Mouse (Mus musculus) cerebellum, postnatal 25 days (tissue): ENCODE results near the gene Eri3.

ENCODE experiments used
- DNase-seq, 2 experiments: peaks; one replicate each; pipeline ENCODE4 v3.0.0; 2021; ENCODE audit warnings: mixed read lengths in 2 of 2

Eri3 gene

GRCm38 (mm10) chr4:117664411-117665137, 114.4 kb downstream of the Eri3 start:
- DNase-seq = no peak

GRCm38 (mm10) chr4:117665531-117665930, 115.4 kb downstream of the Eri3 start:
- peak; percentile 65 to 81 for DNase-seq

GRCm38 (mm10) chr4:117666054-117666453, 115.9 kb downstream of the Eri3 start:
- DNase-seq = no peak

DNA sequence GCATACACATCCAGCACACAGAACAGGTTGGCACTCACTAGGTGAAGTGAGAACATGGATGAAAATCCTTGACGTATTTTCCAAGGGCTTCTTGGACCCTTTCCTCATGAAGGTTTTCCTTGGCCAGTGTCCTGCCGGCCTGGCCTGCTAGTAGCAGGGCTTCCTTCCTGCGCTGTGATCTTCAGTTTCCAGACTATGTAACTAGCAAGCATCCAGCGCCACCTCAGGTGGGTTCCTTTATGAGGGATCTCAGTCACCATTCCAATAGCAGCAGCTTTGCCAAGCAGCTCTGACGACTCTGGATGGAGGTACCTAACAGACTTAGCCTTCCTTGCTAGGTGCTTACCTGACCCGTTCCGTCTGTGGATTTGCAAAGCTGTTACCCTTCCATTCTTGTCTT, 119.7 kb downstream of the Eri3 start:
- DNase-seq = peak in 1 of 2 experiments; percentile 49

- DNase-seq = no peak
Observed at GRCm38 (mm10) chr4:117672042-117672441, 121.9 kb downstream of the Eri3 start.

DNA sequence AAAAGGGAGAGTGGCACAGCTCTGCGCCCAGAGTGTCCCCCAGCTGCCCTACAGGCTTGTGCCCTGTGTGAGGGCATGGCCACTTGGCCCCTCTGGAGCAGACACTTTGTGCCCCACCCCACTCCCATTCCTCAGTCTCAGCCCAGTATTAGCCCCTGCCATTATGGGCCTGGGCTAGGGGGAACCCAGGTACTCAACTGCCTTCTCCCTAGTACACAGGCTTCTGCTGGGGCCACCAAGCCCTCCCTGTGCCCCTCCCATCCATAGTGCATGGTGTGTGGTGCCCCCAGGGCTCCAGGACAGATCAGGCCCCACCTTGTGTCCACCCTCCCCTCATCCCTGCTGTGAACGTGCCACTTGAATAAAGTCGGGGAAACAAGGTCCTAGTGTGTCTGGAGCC, 123.7 kb downstream of the Eri3 start:
- DNase-seq = no peak

DNA sequence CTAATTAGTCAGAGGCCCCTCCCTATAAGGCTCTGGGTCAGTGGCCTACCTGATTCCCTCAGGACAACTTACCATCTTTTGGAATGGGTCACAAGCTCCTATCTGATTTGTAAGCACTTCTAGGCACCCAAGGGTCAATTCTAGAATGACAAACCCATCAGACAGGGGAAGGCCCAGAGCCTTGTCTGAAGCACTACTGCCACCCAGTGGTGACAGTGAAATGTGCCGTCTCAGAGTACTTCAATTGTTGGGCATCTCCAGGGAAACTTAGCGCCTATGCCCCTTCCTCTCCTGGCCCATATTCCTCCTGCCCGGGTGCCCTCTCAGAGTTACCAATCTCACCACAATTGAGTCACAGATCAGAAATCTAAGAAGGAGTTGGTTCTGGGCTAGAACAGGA, 126.7 kb downstream of the Eri3 start:
- DNase-seq = peak; percentile 82 to 91

DNA sequence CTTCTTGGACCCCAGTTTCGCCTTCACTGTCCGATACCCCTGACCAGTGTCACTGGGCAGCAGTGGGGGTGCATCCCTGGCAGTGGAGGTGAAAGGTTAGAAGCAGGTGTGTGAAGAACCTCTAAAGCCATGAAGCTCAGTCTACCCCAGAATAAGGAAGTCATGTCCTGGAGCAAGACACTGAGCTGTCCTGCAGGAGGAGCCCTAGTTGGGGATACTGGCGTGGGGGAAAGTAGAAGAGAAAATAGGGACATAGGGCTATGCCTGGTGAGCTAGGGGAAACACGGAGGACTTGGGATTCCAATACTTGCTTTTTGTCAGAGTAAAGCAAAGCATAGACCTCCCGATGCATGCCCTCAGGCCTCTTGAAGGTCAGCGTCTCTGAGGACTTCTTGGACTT, 130.8 kb downstream of the Eri3 start:
- DNase-seq = no peak

- peak; percentile 88 to 89 for DNase-seq
Observed at GRCm38 (mm10) chr4:117681931-117682461, 131.8 kb downstream of the Eri3 start, which contains the start of gene Dmap1. Gene Dmap1, minus strand, starts transcription at chr4:117682273.

DNA sequence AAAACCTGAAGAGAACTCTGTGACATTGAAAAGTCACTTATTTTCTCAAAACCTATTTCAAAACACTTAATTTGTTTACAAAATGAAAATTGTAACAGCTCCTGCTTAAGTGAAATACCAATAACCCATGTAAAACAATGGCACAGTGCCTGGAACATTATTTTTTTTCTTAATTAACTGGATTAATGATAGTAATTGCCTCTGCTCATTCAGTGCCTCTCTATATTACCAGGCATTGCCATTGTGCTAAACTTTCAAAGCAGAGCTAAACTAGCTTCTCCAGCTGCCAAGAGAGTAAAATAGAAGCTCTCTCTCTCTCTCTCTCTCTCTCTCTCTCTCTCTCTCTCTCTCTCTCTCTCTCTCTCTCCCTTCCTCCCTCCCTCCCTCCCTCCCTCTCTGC, 132.3 kb downstream of the Eri3 start:
- no peak for DNase-seq

DNA sequence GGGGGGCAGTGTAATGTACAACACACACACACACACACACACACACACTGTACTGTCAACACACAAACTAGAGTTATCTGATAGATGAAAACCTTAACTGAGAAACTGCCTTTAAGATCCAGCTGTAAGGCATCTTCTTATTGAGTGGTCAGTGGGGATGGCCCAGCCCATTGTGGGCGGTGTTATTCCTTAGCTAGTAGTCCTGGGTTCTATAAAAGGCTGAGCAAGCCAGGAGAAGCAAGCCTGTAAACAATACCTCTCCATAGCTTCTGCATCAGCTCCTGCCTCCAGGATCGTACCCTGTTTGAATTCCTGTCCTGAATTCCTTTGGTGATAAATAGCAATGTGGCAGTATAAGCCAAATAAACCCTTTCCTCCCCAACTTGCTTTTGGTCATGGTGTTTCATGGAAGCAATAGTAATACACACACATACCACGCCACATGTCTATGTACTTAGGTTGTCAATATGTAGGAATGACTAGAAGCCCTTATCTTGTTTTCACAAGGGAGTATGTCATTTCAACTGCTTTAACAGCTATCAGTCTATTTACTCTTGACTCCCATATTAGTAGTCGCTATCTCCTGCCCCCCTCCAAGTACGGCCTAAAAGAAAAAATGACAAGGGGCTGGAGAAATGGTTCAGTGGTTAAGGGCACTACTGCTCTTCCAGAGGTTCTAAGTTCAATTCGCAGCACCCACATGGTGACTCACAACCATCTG, 133.0 kb downstream of the Eri3 start:
- DNase-seq = no peak

GRCm38 (mm10) chr4:117686354-117686753, 136.2 kb downstream of the Eri3 start:
- DNase-seq = no peak

DNA sequence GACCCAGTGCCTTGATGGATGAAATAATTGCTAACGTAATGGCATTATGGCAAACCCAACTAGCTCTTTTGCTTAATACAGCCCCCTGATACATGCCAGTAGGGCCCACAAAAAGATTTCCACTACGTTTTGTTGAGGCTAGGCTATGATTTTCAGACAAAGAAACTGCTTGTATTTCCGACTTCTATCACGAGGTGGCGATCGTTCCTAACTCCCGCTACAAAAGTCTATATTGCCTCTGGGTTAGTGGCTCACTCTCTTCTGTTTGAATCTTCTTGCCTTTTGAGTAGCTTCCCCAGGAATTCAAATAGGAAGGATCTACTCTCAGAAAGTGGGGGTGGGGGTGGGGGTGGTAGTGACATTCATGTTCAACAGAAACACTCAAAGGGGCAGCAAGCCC, 155.2 kb downstream of the Eri3 start:
- peak; percentile 27 to 70 for DNase-seq

GRCm38 (mm10) chr4:117708780-117709550, 158.8 kb downstream of the Eri3 start:
- no peak for DNase-seq

DNA sequence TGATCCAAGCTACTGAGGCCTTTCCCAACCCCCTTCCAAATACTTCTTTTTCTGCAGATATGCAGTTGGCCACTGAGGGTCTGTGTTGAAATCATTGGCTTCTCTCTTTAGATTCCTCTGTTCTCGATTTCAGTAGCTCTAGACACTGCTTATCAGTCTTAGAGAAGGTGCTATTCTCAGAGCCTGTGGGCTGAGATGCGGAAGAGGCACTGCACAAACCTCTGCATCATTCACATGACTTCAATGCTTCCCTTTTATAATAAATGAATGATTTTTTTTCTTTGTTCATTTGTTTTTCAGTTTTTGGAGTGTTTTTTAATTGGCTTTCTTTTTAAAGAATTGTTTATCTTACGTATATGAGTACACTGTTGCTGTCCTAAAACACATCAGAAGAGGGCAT, 162.1 kb downstream of the Eri3 start:
- DNase-seq = no peak

GRCm38 (mm10) chr4:117713303-117714098, 163.3 kb downstream of the Eri3 start:
- DNase-seq = no peak
